Mouse (Mus musculus) adrenal gland, postnatal 10 days (tissue): ENCODE measurements around the gene DXBay18. TPM values are rescaled to one million over a fixed set of nuclear protein-coding genes. Genes with fewer than 3 reads are reported as not detected.
A peak's percentile ranks its signal among the peaks of the same experiment; 100 is the strongest.
"Not testable (repeated sequence)": the region's sequence is repeated elsewhere in the genome, so short reads cannot be mapped to it uniquely, and the experiment has no call there.

Experiments
- DNase-seq: peaks from one replicate; pipeline ENCODE4 v3.0.0; 2021; ENCODE audit warnings: mixed read lengths
- long read RNA-seq, 2 experiments: library from polyadenylated mRNA; stranded (forward); transcript quantifications; one replicate each; pipeline ENCODE4 v2.0.0; 2021
- total RNA-seq, 2 experiments: library from RNA; stranded (reverse); gene quantifications; 2 replicates each; pipeline ENCODE4 v1.2.3; 2021

The DXBay18 gene
- not detected for total RNA-seq
- long read RNA-seq, experiment 1, result 0 reads
- long read RNA-seq, experiment 2, result 0 reads

GRCm38 (mm10) chrX:73149350-73149749 lies at the start of gene DXBay18:
Gene DXBay18 (minus strand): TSS chrX:73149450.
- DNase-seq, result not testable (repeated sequence)

DNA sequence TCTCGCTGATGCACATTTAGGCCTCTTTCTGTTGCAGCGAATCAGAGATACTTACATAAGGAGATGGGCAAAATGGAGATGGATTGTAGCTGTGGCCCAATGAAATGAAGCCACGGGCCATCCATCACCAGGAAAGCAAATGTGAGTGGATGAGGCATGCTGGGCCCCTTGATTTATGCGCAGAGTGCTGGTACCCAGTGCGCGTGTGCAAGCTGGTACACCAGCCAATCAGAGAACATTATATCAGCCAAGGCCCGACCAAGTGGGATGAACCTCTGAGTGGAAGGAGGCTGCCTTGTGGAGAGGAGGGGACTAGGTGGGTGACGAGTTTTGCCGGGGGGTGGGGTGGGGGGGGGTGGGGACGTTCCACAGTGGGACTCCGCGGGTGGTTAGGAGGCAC lies 42.7 kb upstream of the DXBay18 start, which contains the start of gene Xlr3b:
Xlr3b (plus strand) TSS at position 274 of the 400 bp plus-strand sequence.
- DNase-seq, result peak; percentile 23

DNA sequence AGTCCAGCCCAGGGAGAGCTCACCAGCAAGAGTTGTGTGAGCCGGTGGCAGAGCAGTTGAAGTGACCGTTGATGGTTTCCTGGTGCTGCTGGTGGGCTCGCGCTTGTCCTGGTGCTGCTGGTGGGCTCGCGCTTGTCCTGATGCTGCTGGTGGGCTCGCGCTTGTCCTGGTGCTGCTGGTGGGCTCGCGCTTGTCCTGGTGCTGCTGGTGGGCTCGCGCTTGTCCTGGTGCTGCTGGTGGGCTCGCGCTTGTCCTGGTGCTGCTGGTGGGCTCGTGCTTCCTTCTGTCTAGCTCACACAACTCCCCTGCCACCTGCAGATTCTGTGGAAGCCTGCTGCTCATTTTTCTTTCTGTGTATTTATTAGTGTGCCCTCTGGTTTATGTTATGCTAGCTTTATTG lies 27.6 kb upstream of the DXBay18 start, which contains the start of gene Spin2d:
Spin2d (minus strand) TSS at position 101 of the 400 bp plus-strand sequence.
- not testable (repeated sequence) for DNase-seq

DNA sequence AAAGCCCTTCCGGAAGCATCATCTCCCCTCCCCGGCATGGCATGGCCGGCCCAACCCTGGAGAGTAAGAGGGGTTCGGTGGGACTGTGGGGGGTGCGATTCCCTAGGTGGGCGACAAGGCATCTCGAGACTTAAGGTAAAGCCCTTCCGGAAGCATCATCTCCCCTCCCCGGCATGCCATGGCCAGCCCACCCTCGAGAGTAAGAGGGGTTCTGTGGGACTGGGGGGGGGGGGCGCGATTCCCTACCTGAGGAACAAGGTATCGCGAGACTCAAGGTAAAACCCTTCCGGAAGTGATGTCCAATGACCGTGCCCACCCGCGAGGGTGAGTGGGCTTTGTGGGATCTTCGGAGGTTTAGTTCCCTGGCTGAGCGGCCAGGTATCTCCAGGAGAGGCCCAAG lies 754 bp downstream of the DXBay18 start, which contains the start of gene Xlr5b:
Xlr5b (plus strand) TSS at position 301 of the 400 bp plus-strand sequence.
- not testable (repeated sequence) for DNase-seq

DNA sequence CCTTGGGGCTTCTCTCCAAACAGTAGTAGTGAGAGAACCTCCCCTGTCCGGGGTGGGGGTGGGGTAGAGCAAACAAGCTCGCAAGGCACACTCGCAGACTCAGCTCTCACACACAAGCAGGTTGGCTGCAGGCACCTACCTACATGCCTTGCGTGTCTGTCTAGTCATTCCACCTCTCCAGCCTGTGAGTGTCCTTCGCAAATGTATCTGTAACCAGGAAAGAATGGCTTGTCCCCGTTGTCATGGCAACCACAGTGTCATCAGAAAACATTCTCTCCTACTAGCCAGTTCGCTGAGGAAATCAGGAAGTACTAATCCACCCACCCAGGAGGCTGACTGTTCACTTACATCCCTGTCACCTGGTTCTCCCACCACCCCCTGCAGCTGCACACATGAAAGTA lies 6.0 kb downstream of the DXBay18 start:
- DNase-seq, result not testable (repeated sequence)

DNA sequence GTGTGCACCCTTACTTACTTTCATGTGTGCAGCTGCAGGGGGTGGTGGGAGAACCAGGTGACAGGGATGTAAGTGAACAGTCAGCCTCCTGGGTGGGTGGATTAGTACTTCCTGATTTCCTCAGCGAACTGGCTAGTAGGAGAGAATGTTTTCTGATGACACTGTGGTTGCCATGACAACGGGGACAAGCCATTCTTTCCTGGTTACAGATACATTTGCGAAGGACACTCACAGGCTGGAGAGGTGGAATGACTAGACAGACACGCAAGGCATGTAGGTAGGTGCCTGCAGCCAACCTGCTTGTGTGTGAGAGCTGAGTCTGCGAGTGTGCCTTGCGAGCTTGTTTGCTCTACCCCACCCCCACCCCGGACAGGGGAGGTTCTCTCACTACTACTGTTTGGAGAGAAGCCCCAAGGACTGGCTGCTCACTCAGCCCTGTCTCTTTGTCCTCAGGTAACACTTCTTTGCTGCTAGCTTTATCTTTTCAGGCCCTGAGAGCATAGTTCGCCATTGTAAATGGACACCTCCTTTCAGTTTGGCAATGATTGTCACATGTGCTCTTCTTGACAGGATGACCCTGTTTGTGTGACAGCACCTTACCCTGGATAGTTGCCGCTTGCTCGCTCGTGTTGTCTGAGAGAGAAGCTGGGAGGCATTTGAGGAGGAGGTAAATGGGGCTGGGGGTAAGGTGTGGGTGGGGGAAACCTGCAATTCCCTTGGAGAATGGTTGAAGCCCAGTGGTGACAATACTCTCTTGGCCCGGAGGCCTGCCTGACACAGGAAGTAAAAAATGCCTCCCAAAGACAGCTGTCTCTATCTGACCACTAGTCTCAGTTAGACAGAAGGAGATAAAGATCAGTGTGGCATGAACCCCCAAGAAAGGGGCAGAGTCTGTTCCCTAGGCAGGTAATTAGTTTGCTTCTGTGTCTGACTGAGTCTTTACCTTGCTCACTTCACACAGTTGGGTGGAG lies 26.1 kb downstream of the DXBay18 start:
- DNase-seq, result not testable (repeated sequence)

DNA sequence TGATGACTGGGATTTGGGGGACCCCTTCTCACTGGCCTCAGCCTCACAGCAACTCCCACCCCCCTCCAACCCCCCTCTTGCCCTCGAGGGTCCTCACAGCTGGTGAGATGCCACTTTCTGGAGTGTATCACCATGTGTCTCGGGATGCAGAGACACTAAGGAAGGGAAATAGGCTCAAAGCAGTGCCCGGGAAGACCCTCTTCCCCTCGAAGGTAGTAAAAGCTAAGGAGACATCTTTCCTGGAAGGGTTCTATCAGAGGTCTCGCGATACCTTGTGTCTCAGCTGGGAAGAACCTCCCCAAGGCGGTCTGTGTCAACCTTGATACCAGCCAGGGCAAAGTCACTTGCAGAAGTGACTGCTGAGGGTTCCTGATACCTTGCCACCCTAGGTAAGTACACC lies 32.5 kb downstream of the DXBay18 start, which contains the start of gene Gm14685:
Gm14685 (plus strand) TSS at position 301 of the 400 bp plus-strand sequence.
- DNase-seq, result not testable (repeated sequence)

- DNase-seq, result peak; percentile 1
Observed at GRCm38 (mm10) chrX:73096941-73097508, 52.2 kb downstream of the DXBay18 start, which contains the start of gene Xlr3a. Gene Xlr3a (minus strand): TSS chrX:73097095.

Other genes starting within 250 kb of the DXBay18 start
- 10 to 100 TPM; 39.1 to 39.5 TPM for gene Cetn2, start 231.0 kb downstream of the DXBay18 start, total RNA-seq
- 10 to 100 TPM; 20.5 to 23.2 TPM for gene Nsdhl, start 230.9 kb downstream of the DXBay18 start, total RNA-seq
- gene Zfp185, start 162.1 kb downstream of the DXBay18 start, total RNA-seq, result 1 to 10 TPM; 4.1 to 4.4 TPM
- gene Pnma5, start 112.3 kb downstream of the DXBay18 start, total RNA-seq, result under 1 TPM; 0.12 to 0.18 TPM
- under 1 TPM; 0.27 to 0.76 TPM for gene Pnma3, start 84.7 kb downstream of the DXBay18 start, total RNA-seq
- gene Xlr4a, start 67.0 kb downstream of the DXBay18 start, total RNA-seq, result 1 to 10 TPM in 1 of 2 experiments, under 1 TPM in 1; 0.85 to 1.1 TPM
- gene Xlr3a, start 52.4 kb downstream of the DXBay18 start, total RNA-seq, result 1 to 10 TPM; 1.2 to 2.8 TPM
- under 1 TPM; 0.51 to 0.76 TPM for gene Gm14685, start 32.4 kb downstream of the DXBay18 start, total RNA-seq
- not detected for gene Xlr5b, start 654 bp downstream of the DXBay18 start, total RNA-seq
- gene Spin2d, start 27.5 kb upstream of the DXBay18 start, total RNA-seq, result not detected
- gene Xlr3b, start 42.8 kb upstream of the DXBay18 start, total RNA-seq, result 1 to 10 TPM; 4.6 to 7.8 TPM
- gene Xlr4b, start 64.9 kb upstream of the DXBay18 start, total RNA-seq, result under 1 TPM in 1 of 2 experiments, not detected in 1; 0.60 TPM
- gene F8a, start 78.8 kb upstream of the DXBay18 start, total RNA-seq, result 1 to 10 TPM; 7.3 to 7.8 TPM
- gene Xlr4c, start 93.7 kb upstream of the DXBay18 start, total RNA-seq, result under 1 TPM; 0.66 to 0.76 TPM
- not detected for gene Xlr3c, start 115.9 kb upstream of the DXBay18 start, total RNA-seq
- gene Xlr5a, start 143.5 kb upstream of the DXBay18 start, total RNA-seq, result under 1 TPM; 0.24 to 0.33 TPM
- under 1 TPM; 0.45 to 0.69 TPM for gene Xlr5c, start 143.5 kb upstream of the DXBay18 start, total RNA-seq
- gene Gm45015, start 187.4 kb upstream of the DXBay18 start, total RNA-seq, result not detected
- gene Zfp275, start 193.2 kb upstream of the DXBay18 start, total RNA-seq, result 10 to 100 TPM; 15.3 to 18.7 TPM
- gene Gm18336, start 249.3 kb upstream of the DXBay18 start, total RNA-seq, result not detected